Mouse (Mus musculus) embryonic facial prominence, embryonic 11.5 days (tissue): ENCODE results near the gene Top3b. TPM values are rescaled to one million over a fixed set of nuclear protein-coding genes. Genes with fewer than 3 reads are reported as not detected.
"Not testable (repeated sequence)": the region's sequence is repeated elsewhere in the genome, so short reads cannot be mapped to it uniquely, and the experiment has no call there.

Experiments
- ATAC-seq: fragments of 200-750 bp; cut with Nextera tagmentation; replicated peaks from 2 replicates; pipeline ENCODE4 v1.8.0; 2017; ENCODE audit warnings: low read depth; ENCODE audit not compliant: insufficient number of reproducible peaks, low FRiP score, low TSS enrichment
- DNase-seq: peaks from one replicate; pipeline ENCODE4 v3.0.0-alpha.2; 2015; ENCODE audit warnings: low spot score
- H3K27ac ChIP-seq: fragments of 300-500 bp; sonication (generic); replicated peaks from 2 replicates; pipeline ENCODE4 v1.5.1; 2014; ENCODE audit warnings: mild to moderate bottlenecking, low read depth, low read length, control low read depth
- H3K27me3 ChIP-seq: fragments of 300-500 bp; sonication (generic); 2 replicates; pipeline ENCODE4 v1.6.1; 2014; ENCODE audit warnings: mild to moderate bottlenecking, low read length, moderate library complexity, mixed read lengths; ENCODE audit not compliant: control insufficient read depth, insufficient read depth
- H3K36me3 ChIP-seq: fragments of 300-500 bp; sonication (generic); replicated peaks from 2 replicates; pipeline ENCODE4 v1.6.1; 2014; ENCODE audit warnings: low read depth, mild to moderate bottlenecking, low read length, moderate library complexity, mixed read lengths; ENCODE audit not compliant: control insufficient read depth, insufficient read depth
- H3K4me1 ChIP-seq: fragments of 300-500 bp; sonication (generic); 2 replicates; pipeline ENCODE4 v1.6.1; 2014; ENCODE audit warnings: low read length, mixed read lengths; ENCODE audit not compliant: control insufficient read depth, insufficient read depth
- H3K4me2 ChIP-seq: fragments of 300-500 bp; sonication (generic); 2 replicates; pipeline ENCODE4 v1.6.1; 2014; ENCODE audit warnings: low read depth, mild to moderate bottlenecking, control low read depth, low read length, moderate library complexity
- H3K4me3 ChIP-seq: fragments of 300-500 bp; sonication (generic); 2 replicates; pipeline ENCODE4 v1.5.1; 2014; ENCODE audit warnings: low read depth, low read length, control low read depth
- H3K9ac ChIP-seq: fragments of 300-500 bp; sonication (generic); replicated peaks from 2 replicates; pipeline ENCODE4 v1.6.1; 2014; ENCODE audit warnings: mild to moderate bottlenecking, control low read depth, low read length
- H3K9me3 ChIP-seq: fragments of 300-500 bp; sonication (generic); replicated peaks from 2 replicates; pipeline ENCODE4 v1.6.1; 2016; ENCODE audit warnings: mild to moderate bottlenecking, low read length, inconsistent platforms, mixed read lengths; ENCODE audit not compliant: control insufficient read depth
- WGBS: fragments of 180-500 bp; shearing (Covaris S2); extraction: QIAGEN DNeasy Blood & Tissue Kit; methylation state at CpG from one replicate; pipeline ENCODE4 v1.1.7; 2014; 5-methylcytosine and 5-hydroxymethylcytosine counted together
- polyA plus RNA-seq: library from polyadenylated mRNA; unstranded; fragments of >200 nt; fragmentation: Nextera tagmentation; extraction: Ambion mirVana; gene quantifications from 2 replicates; pipeline ENCODE4 v1.2.1, GENCODE M21; 2014

The Top3b gene
- polyA plus RNA-seq, 1 experiment from 2014 or later, result 56.8 TPM

DNA sequence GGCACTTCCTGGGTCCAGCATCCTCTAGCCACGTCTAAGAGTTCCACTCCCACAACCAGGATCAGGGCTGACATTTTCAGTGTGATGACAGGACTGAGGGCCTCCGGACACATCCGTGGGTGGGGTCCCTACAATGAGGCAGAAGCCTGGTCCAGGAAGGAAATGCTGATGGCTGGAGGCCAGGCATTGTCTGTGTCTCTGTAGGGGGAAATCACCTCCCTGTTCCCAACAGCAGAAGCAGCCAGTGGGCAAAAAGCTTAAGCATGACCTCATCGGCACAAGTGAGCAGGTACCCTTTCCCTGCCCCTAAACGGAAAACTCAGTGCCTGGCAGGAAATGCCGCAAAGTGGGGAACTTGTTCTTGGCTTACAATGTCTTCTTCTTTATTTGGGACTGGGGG, 37.3 kb downstream of the Top3b start:
- H3K9ac ChIP-seq, result no peak overlapping the region
- no peak for ATAC-seq
- 71% methylated on average over 6 of the region's 6 CpGs for WGBS
- no peak overlapping the region for H3K27ac ChIP-seq
- H3K9me3 ChIP-seq, result no peaks in the 10 kb centered on the region
- H3K4me2 ChIP-seq, result no peak overlapping the region
- H3K27me3 ChIP-seq, result no peaks in the 10 kb centered on the region
- no peaks in the 10 kb centered on the region; the same call in 1 of the 2 replicates for H3K36me3 ChIP-seq
- no peaks in the 10 kb centered on the region for H3K4me1 ChIP-seq
- DNase-seq, result no peak
- H3K4me3 ChIP-seq, result no peak overlapping the region

DNA sequence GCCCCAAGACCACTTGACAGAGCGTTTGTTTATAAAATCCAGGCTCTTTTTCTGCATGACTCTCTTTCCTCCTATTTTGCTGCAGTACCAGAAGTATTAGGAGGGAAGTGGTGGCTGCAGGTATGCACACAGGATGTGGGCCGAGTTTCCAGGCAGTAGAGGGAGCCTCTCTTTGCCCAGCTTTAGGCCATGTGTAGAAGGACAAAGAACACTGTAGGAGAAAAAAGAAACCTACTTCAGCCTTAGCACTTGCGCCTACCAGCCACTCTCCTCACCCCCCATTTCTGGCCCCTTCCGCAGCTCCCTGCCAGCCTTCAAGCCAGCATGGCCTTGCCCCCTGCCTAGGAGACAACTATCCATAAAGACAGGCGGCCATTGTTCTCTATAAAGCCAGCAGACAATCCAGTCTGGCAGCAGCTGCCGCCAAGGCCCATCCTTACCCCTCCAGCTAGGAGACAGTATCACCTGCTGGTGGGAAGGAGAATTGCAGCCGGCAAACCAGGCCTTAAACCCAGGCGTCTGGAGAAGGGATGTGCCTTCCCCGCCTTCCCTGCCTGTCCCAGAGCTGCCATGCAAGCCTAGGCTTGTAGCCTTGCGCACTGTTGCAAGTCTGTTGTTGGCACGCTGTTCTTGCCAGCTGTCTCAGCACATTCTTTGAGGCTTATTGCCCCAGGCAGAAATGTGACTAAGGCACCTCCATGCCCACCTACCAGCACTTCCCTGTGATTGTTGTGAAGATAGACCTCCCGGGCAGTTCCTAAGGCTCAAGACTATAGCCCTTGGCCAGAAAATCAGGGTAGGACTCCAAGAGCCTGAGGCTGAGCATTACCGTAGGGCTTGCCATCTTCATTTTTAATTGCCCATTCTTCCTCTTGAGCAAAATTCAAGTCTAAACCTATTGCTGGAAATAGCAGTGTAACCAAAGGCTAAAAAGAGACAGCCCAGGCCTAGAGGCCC, 41.4 kb downstream of the Top3b start:
- no peak overlapping the region for H3K4me3 ChIP-seq
- WGBS, result 37% methylated on average over 13 of the region's 13 CpGs
- no peak overlapping the region for H3K4me2 ChIP-seq
- ATAC-seq, result peak; percentile 94
- no peaks in the 10 kb centered on the region for H3K4me1 ChIP-seq
- H3K27me3 ChIP-seq, result no peaks in the 10 kb centered on the region
- H3K9me3 ChIP-seq, result no peaks in the 10 kb centered on the region
- DNase-seq, result peak; percentile 87
- 0 out of 2 replicates have a peak overlapping the region, but pooled peaks have one; percentile 41 for H3K27ac ChIP-seq
- peak overlapping the region; percentile 46 for H3K9ac ChIP-seq
- no peaks in the 10 kb centered on the region; the same call in 1 of the 2 replicates for H3K36me3 ChIP-seq

DNA sequence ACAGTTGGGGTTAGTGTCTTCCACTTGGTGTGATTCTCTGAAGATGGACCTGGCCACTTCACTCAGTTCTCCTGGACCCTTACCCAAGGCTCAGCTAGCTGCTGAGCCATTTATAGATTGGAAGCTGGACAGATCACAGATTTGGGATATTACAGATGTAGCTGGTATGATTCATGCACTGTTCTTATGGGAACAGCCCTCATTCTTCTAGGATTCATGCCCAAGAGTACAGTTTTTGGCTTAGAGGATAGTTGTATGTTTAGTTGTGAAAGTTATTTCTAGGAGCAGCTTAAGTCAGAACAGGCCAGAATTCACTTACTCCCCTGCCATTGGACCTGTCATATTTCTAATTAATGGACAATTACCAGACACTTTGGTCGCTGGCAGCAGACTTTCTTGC, 42.9 kb downstream of the Top3b start:
- ATAC-seq, result no peak
- no peaks in the 10 kb centered on the region for H3K27me3 ChIP-seq
- no peak overlapping the region for H3K4me2 ChIP-seq
- WGBS, result 89% methylated on average over 1 of the region's 1 CpGs
- H3K9me3 ChIP-seq, result no peaks in the 10 kb centered on the region
- H3K4me1 ChIP-seq, result no peaks in the 10 kb centered on the region
- H3K27ac ChIP-seq, result no peak overlapping the region
- H3K4me3 ChIP-seq, result no peak overlapping the region
- H3K36me3 ChIP-seq, result no peaks in the 10 kb centered on the region; the same call in 1 of the 2 replicates
- no peak overlapping the region for H3K9ac ChIP-seq
- no peak for DNase-seq

- 87% methylated on average over 7 of the region's 7 CpGs for WGBS
- Histone ChIP-seq H3K36me3 (no peaks in the 10 kb centered on the region; the same call in 1 of the 2 replicates), H3K4me3 (no peak overlapping the region), H3K27ac (no peak overlapping the region), H3K4me2 (no peak overlapping the region), H3K9me3 (no peaks in the 10 kb centered on the region), H3K27me3 (no peaks in the 10 kb centered on the region), H3K9ac (no peak overlapping the region), H3K4me1 (no peaks in the 10 kb centered on the region)
- DNase-seq (no peak), ATAC-seq (no peak)
These were observed 48.0 kb downstream of the Top3b start for GRCm38 (mm10) chr16:16918441-16919117.

DNA sequence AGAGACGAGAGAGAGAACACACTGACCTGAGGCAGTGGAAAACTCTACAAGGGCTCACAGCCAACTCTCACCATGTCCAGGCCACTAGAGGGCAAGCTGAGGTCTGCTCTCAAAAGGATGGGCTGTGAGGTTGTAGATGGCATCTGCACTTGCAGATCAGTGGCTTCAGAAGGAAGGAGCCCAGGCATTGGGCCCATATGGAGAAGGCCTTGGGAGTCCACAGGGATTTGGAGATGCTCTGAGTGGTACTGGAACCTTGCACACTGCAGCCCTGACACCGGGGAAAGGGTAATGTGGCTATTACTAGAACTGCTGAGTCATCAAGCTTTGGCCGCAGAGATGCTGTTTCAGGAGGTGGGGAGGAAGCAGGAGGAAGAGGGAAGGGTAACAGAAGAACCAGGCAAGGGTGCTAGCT, 50.5 kb downstream of the Top3b start:
- Histone ChIP-seq H3K4me2 (no peak overlapping the region), H3K9ac (no peak overlapping the region), H3K9me3 (no peaks in the 10 kb centered on the region), H3K4me1 (no peaks in the 10 kb centered on the region), H3K27me3 (no peaks in the 10 kb centered on the region), H3K27ac (no peak overlapping the region), H3K4me3 (no peak overlapping the region), H3K36me3 (no peaks in the 10 kb centered on the region; the same call in 1 of the 2 replicates)
- WGBS, result 73% methylated on average over 3 of the region's 3 CpGs
- no peak for DNase-seq
- no peak for ATAC-seq

DNA sequence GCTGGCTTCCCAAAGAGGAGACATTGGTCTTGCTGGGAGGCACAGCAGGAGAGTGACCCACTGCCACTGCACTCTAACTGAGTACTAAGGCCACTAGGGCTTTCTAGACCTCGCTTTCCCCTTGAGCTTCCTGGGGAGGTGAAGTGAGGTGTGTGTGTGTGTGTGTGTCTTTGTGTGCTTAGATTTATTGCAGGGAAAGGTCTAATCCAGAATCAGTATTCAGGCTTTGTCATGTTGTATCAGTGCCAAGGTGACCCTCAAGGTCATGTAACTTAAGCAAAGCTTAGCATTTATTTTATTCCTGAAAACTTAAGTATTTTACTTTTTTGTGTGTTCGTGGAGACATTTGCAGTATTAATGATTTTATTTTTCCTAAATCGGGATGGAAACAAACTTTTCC, 53.9 kb downstream of the Top3b start:
- ATAC-seq, result no peak
- Histone ChIP-seq H3K4me3 (no peak overlapping the region), H3K36me3 (no peaks in the 10 kb centered on the region), H3K27me3 (no peaks in the 10 kb centered on the region), H3K4me2 (no peak overlapping the region), H3K9me3 (no peaks in the 10 kb centered on the region), H3K4me1 (no peaks in the 10 kb centered on the region), H3K9ac (no peak overlapping the region), H3K27ac (no peak overlapping the region)
- DNase-seq, result no peak
- 90% methylated on average over 3 of the region's 3 CpGs for WGBS

DNA sequence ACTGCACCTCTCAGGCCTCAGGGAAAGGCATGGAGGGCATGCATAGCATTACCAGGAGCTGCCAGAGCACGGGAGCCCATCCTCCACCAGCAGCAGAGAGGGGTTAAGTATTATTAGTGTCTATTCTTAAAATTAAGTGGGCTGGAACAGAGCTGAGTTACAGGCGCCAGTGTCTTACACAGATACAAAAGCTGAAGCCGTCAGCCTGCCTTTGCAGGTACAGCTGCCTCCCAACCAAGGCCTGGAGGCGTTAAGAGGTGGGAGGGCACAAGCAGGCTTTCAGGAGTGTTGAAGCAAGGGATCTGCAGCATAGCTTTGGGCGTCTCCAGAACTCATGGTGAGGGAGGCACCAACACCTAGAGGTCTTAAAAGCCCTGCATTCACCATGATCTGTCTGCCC, 56.0 kb downstream of the Top3b start:
- H3K27ac ChIP-seq, result no peak overlapping the region
- no peak overlapping the region for H3K9ac ChIP-seq
- no peak for DNase-seq
- ATAC-seq, result no peak
- no peaks in the 10 kb centered on the region for H3K9me3 ChIP-seq
- H3K4me3 ChIP-seq, result no peak overlapping the region
- no peaks in the 10 kb centered on the region for H3K27me3 ChIP-seq
- no peaks in the 10 kb centered on the region for H3K36me3 ChIP-seq
- H3K4me2 ChIP-seq, result no peak overlapping the region
- no peaks in the 10 kb centered on the region for H3K4me1 ChIP-seq
- WGBS, result 66% methylated on average over 5 of the region's 5 CpGs

GRCm38 (mm10) chr16:16928908-16929307, 58.4 kb downstream of the Top3b start:
- H3K36me3 ChIP-seq, H3K9me3 ChIP-seq, H3K9ac ChIP-seq, H3K4me2 ChIP-seq, ATAC-seq, H3K4me1 ChIP-seq, H3K27ac ChIP-seq, H3K4me3 ChIP-seq, H3K27me3 ChIP-seq: not testable (repeated sequence)
- DNase-seq, result peak; percentile 27
- WGBS, result 77% methylated on average over 3 of the region's 3 CpGs
